Mouse (Mus musculus) kidney, postnatal 4 days (tissue): ENCODE measurements at regions not wholly inside any gene's neighbourhood (a gene's known extent, or its start where the extent isn't known, plus 50 kb on each side); places are given as distances from the start of the nearest gene placed in this dataset.

Experiments used
- DNase-seq, 2 experiments: peaks; one replicate each; pipeline ENCODE4 v3.0.0; 2021; ENCODE audit warnings: mixed read lengths in 2 of 2

- no peak for DNase-seq
Observed at GRCm38 (mm10) chr2:34111286-34111685, 223.5 kb upstream of the Mvb12b start.

- no peak for DNase-seq
Observed at GRCm38 (mm10) chr2:34110582-34110981, 222.8 kb upstream of the Mvb12b start.

- DNase-seq, result no peak
Observed at GRCm38 (mm10) chr2:34107566-34108303, 220.0 kb upstream of the Mvb12b start.

GRCm38 (mm10) chr2:34106837-34107565 lies 219.3 kb upstream of the Mvb12b start:
- peak in 1 of 2 experiments; percentile 33 for DNase-seq

- DNase-seq, result no peak
Observed at GRCm38 (mm10) chr2:34106245-34106644, 218.5 kb upstream of the Mvb12b start.

GRCm38 (mm10) chr2:34105271-34106051 lies 217.7 kb upstream of the Mvb12b start:
- no peak for DNase-seq

GRCm38 (mm10) chr2:34098004-34098547 lies 210.3 kb upstream of the Mvb12b start:
- no peak for DNase-seq

- DNase-seq, result no peak
Observed at GRCm38 (mm10) chr2:34096561-34096960, 208.8 kb upstream of the Mvb12b start.

GRCm38 (mm10) chr2:34088832-34089231 lies 201.1 kb upstream of the Mvb12b start:
- no peak for DNase-seq

- DNase-seq, result no peak
Observed at GRCm38 (mm10) chr2:34086130-34086529, 198.4 kb upstream of the Mvb12b start.

GRCm38 (mm10) chr2:34084513-34084912 lies 196.8 kb upstream of the Mvb12b start:
- DNase-seq, result no peak

GRCm38 (mm10) chr2:34082486-34082885 lies 194.7 kb upstream of the Mvb12b start:
- DNase-seq, result no peak

GRCm38 (mm10) chr2:34080176-34080575 lies 192.4 kb upstream of the Mvb12b start:
- no peak for DNase-seq

GRCm38 (mm10) chr2:34079282-34079681 lies 191.5 kb upstream of the Mvb12b start:
- DNase-seq, result peak; percentile 29 to 40

- no peak for DNase-seq
Observed at GRCm38 (mm10) chr2:34078875-34079262, 191.1 kb upstream of the Mvb12b start.

- no peak for DNase-seq
Observed at GRCm38 (mm10) chr2:34078248-34078874, 190.6 kb upstream of the Mvb12b start.

GRCm38 (mm10) chr2:34076346-34076745 lies 188.6 kb upstream of the Mvb12b start:
- DNase-seq, result no peak

GRCm38 (mm10) chr2:34074066-34074465 lies 186.3 kb upstream of the Mvb12b start:
- DNase-seq, result no peak

- no peak for DNase-seq
Observed at GRCm38 (mm10) chr2:34065592-34065991, 177.8 kb upstream of the Mvb12b start.

GRCm38 (mm10) chr2:34065090-34065489 lies 177.3 kb upstream of the Mvb12b start:
- DNase-seq, result peak; percentile 77

- DNase-seq, result no peak
Observed at GRCm38 (mm10) chr2:34056552-34056951, 168.8 kb upstream of the Mvb12b start.

GRCm38 (mm10) chr2:34043064-34043463 lies 155.3 kb upstream of the Mvb12b start:
- peak; percentile 47 to 54 for DNase-seq

GRCm38 (mm10) chr2:34042336-34042735 lies 154.6 kb upstream of the Mvb12b start:
- DNase-seq, result peak; percentile 36 to 62
